Mouse (Mus musculus) MEL (cell line): ENCODE results near the gene Dpep1. TPM values are rescaled to one million over a fixed set of nuclear protein-coding genes. Genes with fewer than 3 reads are reported as not detected.

Source experiments
- DNase-seq: peaks from one replicate; pipeline ENCODE4 v3.0.0; 2011; ENCODE audit warnings: low read depth, low spot score
- H3K27ac ChIP-seq: 2 replicates; pipeline ENCODE4 v1.5.1; 2012; ENCODE audit warnings: low read depth, mild to moderate bottlenecking, control low read depth, low read length, moderate library complexity; ENCODE audit not compliant: control insufficient read depth
- H3K27me3 ChIP-seq, 2 experiments: fragments of 150-350 bp in 1 of 2; sonication (generic) in 1 of 2; 2 replicates each; pipeline ENCODE4 v1.6.1; 2012; ENCODE audit warnings: low read length in 2 of 2, mild to moderate bottlenecking in 2 of 2, improper control_type of control experiment in 1 of 2, moderate library complexity in 1 of 2; ENCODE audit not compliant: insufficient read depth in 2 of 2, control insufficient read depth in 1 of 2
- H3K36me3 ChIP-seq, 2 experiments: 2 replicates each; pipeline ENCODE4 v1.6.1; 2012 to 2014; ENCODE audit warnings: low read length in 2 of 2, improper control_type of control experiment in 1 of 2, inconsistent platforms in 1 of 2, mild to moderate bottlenecking in 1 of 2; ENCODE audit not compliant: insufficient read depth in 2 of 2, control insufficient read depth in 1 of 2
- H3K4me1 ChIP-seq, 2 experiments: fragments of 150-350 bp in 1 of 2; sonication (generic) in 1 of 2; 2 replicates each; pipeline ENCODE4 v1.6.1; 2012; ENCODE audit warnings: low read length in 2 of 2, improper control_type of control experiment in 1 of 2, mild to moderate bottlenecking in 1 of 2; ENCODE audit not compliant: insufficient read depth in 2 of 2, control insufficient read depth in 1 of 2
- H3K4me3 ChIP-seq, 2 experiments: fragments of 150-350 bp in 1 of 2; sonication (generic) in 1 of 2; 2 replicates each; pipeline ENCODE4 v1.5.1; 2012; ENCODE audit warnings: low read depth in 2 of 2, low read length in 2 of 2, mild to moderate bottlenecking in 2 of 2, moderate library complexity in 2 of 2, control low read depth in 1 of 2, improper control_type of control experiment in 1 of 2; ENCODE audit not compliant: control insufficient read depth in 1 of 2, insufficient read depth in 1 of 2
- H3K79me2 ChIP-seq: 2 replicates; pipeline ENCODE4 v1.6.1; 2012; ENCODE audit warnings: mild to moderate bottlenecking, low read length, moderate library complexity; ENCODE audit not compliant: control insufficient read depth, poor library complexity, insufficient read depth
- H3K9ac ChIP-seq: 2 replicates; pipeline ENCODE4 v1.6.1; 2012; ENCODE audit warnings: low read depth, mild to moderate bottlenecking, control low read depth, low read length, moderate library complexity; ENCODE audit not compliant: control insufficient read depth, poor library complexity, severe bottlenecking
- H3K9me3 ChIP-seq: fragments of 150-350 bp; sonication (generic); replicated peaks from 2 replicates; pipeline ENCODE4 v1.6.1; 2012; ENCODE audit warnings: mild to moderate bottlenecking, low read length, improper control_type of control experiment, moderate library complexity; ENCODE audit not compliant: insufficient read depth
- BHLHE40 ChIP-seq: IDR thresholded peaks from 2 replicates; pipeline ENCODE4 v1.6.1; 2012; ENCODE audit warnings: low read depth, mild to moderate bottlenecking, inconsistent platforms, low read length, improper control_type of control experiment, borderline replicate concordance
- CHD1 ChIP-seq: IDR thresholded peaks from 2 replicates; pipeline ENCODE4 v1.6.1; 2012; ENCODE audit warnings: low read depth, mild to moderate bottlenecking, inconsistent platforms, low read length, improper control_type of control experiment
- CTCF ChIP-seq, 3 experiments: IDR thresholded peaks in 2 of 3; conservative IDR thresholded peaks in 1 of 3; 2 replicates each; pipeline ENCODE4 v1.5.1; 2011 to 2012; ENCODE audit warnings: low read length in 3 of 3, low read depth in 2 of 3, mild to moderate bottlenecking in 2 of 3, improper control_type of control experiment in 1 of 3, inconsistent platforms in 1 of 3, mixed read lengths in 1 of 3, moderate library complexity in 1 of 3; ENCODE audit not compliant: control insufficient read depth in 1 of 3, insufficient read depth in 1 of 3, poor library complexity in 1 of 3, severe bottlenecking in 1 of 3
- E2F4 ChIP-seq: IDR thresholded peaks from 2 replicates; pipeline ENCODE4 v1.6.1; 2011; ENCODE audit warnings: low read depth, low read length, improper control_type of control experiment, borderline replicate concordance
- ELF1 ChIP-seq: IDR thresholded peaks from 2 replicates; pipeline ENCODE4 v1.6.1; 2014; ENCODE audit warnings: low read depth, mild to moderate bottlenecking, inconsistent platforms, low read length, improper control_type of control experiment, moderate library complexity
- EP300 ChIP-seq, 2 experiments: IDR thresholded peaks; 2 replicates each; pipeline ENCODE4 v1.6.1; 2011; ENCODE audit warnings: improper control_type of control experiment in 2 of 2, low read length in 2 of 2, low read depth in 1 of 2, mild to moderate bottlenecking in 1 of 2
- ETS1 ChIP-seq: IDR thresholded peaks from 2 replicates; pipeline ENCODE4 v1.6.1; 2012; ENCODE audit warnings: low read depth, mild to moderate bottlenecking, inconsistent platforms, low read length, improper control_type of control experiment, moderate library complexity
- GABPA ChIP-seq: IDR thresholded peaks from 2 replicates; pipeline ENCODE4 v1.6.1; 2012; ENCODE audit warnings: low read depth, mild to moderate bottlenecking, inconsistent platforms, low read length, improper control_type of control experiment, moderate library complexity
- JUND ChIP-seq: IDR thresholded peaks from 2 replicates; pipeline ENCODE4 v1.6.1; 2011; ENCODE audit warnings: low read depth, mild to moderate bottlenecking, improper control_type of control experiment, low read length
- MAFK ChIP-seq: IDR thresholded peaks from 2 replicates; pipeline ENCODE4 v1.6.1; 2011; ENCODE audit warnings: low read depth, mild to moderate bottlenecking, low read length, improper control_type of control experiment, borderline replicate concordance
- MAZ ChIP-seq: IDR thresholded peaks from 2 replicates; pipeline ENCODE4 v1.6.1; 2012; ENCODE audit warnings: low read depth, mild to moderate bottlenecking, inconsistent platforms, low read length, improper control_type of control experiment
- MEF2A ChIP-seq: IDR thresholded peaks from 2 replicates; pipeline ENCODE4 v1.6.1; 2014; ENCODE audit warnings: low read depth, mild to moderate bottlenecking, inconsistent platforms, low read length, improper control_type of control experiment; ENCODE audit not compliant: poor library complexity, insufficient replicate concordance, severe bottlenecking; ENCODE audit errors: extremely low read depth
- MYC ChIP-seq: IDR thresholded peaks from 2 replicates; pipeline ENCODE4 v1.6.1; 2011; ENCODE audit warnings: low read depth, mild to moderate bottlenecking, low read length, improper control_type of control experiment, moderate library complexity
- POLR2AphosphoS2 ChIP-seq: IDR thresholded peaks from 2 replicates; pipeline ENCODE4 v1.6.1; 2011; ENCODE audit warnings: low read length, improper control_type of control experiment
- RCOR1 ChIP-seq: IDR thresholded peaks from 2 replicates; pipeline ENCODE4 v1.6.1; 2012; ENCODE audit warnings: low read depth, mild to moderate bottlenecking, inconsistent platforms, low read length, improper control_type of control experiment
- TBP ChIP-seq: IDR thresholded peaks from 2 replicates; pipeline ENCODE4 v1.8.0; 2011; ENCODE audit warnings: low read depth, low read length, improper control_type of control experiment
- TCF12 ChIP-seq: IDR thresholded peaks from 2 replicates; pipeline ENCODE4 v1.6.1; 2014; ENCODE audit warnings: low read depth, mild to moderate bottlenecking, inconsistent platforms, low read length, improper control_type of control experiment, moderate library complexity
- UBTF ChIP-seq: IDR thresholded peaks from 2 replicates; pipeline ENCODE4 v1.6.1; 2012; ENCODE audit warnings: low read depth, mild to moderate bottlenecking, inconsistent platforms, low read length, improper control_type of control experiment, moderate library complexity, borderline replicate concordance; ENCODE audit not compliant: insufficient read depth
- USF2 ChIP-seq, 2 experiments: IDR thresholded peaks; 2 replicates each; pipeline ENCODE4 v1.6.1; 2011 to 2012; ENCODE audit warnings: improper control_type of control experiment in 2 of 2, low read length in 2 of 2, borderline replicate concordance in 1 of 2, inconsistent platforms in 1 of 2, low read depth in 1 of 2, mild to moderate bottlenecking in 1 of 2; ENCODE audit not compliant: insufficient read depth in 1 of 2
- ZC3H11A ChIP-seq: IDR thresholded peaks from 2 replicates; pipeline ENCODE4 v1.6.1; 2012; ENCODE audit warnings: low read depth, mild to moderate bottlenecking, inconsistent platforms, low read length, improper control_type of control experiment
- ZKSCAN1 ChIP-seq: IDR thresholded peaks from 2 replicates; pipeline ENCODE4 v1.6.1; 2012; ENCODE audit warnings: low read depth, mild to moderate bottlenecking, inconsistent platforms, low read length, improper control_type of control experiment, moderate library complexity
- ZMIZ1 ChIP-seq: IDR thresholded peaks from 2 replicates; pipeline ENCODE4 v1.6.1; 2012; ENCODE audit warnings: low read depth, mild to moderate bottlenecking, inconsistent platforms, low read length, improper control_type of control experiment, moderate library complexity
- ZNF384 ChIP-seq: IDR thresholded peaks from 2 replicates; pipeline ENCODE4 v1.6.1; 2012; ENCODE audit warnings: low read depth, mild to moderate bottlenecking, inconsistent platforms, low read length, improper control_type of control experiment
- polyA plus RNA-seq, 2 experiments: library from polyadenylated mRNA; stranded (reverse) in 1 of 2; unstranded in 1 of 2; fragments of >175 nt in 1 of 2; fragments of >200 nt in 1 of 2; gene quantifications; 2 replicates each; pipeline versions ENCODE4 v1.2.1 to v1.2.4; 2012; ENCODE audit warnings: low replicate concordance in 2 of 2, low read depth in 1 of 2; ENCODE audit not compliant: insufficient read length in 2 of 2, insufficient read depth in 1 of 2, missing spikeins in 1 of 2
- total RNA-seq: library from RNA; depleted of rRNA; stranded (reverse); fragments of 300-350 nt; gene quantifications from 2 replicates; pipeline ENCODE4 v1.2.3, GENCODE M21; 2012; rRNA removed

Gene Dpep1
- total RNA-seq (not detected in 2 replicates), polyA plus RNA-seq (not detected)

GRCm38 (mm10) chr8:123185566-123186409 lies at the start of gene Dpep1:
Gene Dpep1, plus strand, starts transcription at chr8:123186242.
- Histone ChIP-seq H3K4me3 (no peak within 1 kb of the TSS), H3K27ac (no peak within 1 kb of the TSS), H3K4me1 (peaks cover 0 to 15% of the 10 kb centered on the region in 2 experiments; a peak in 2 of 4 replicates), H3K9me3 (no peaks in the 10 kb centered on the region), H3K79me2 (no peaks in the 10 kb centered on the region), H3K36me3 (peaks cover 0 to 6% of the 10 kb centered on the region in 2 experiments; a peak in 2 of 4 replicates), H3K27me3 (0 out of 4 replicates have a peak, but pooled peaks cover 0 to 1% of the 10 kb centered on the region in 2 experiments), H3K9ac (no peak within 1 kb of the TSS)
- no peak for DNase-seq
- no peak for TF ChIP-seq ZKSCAN1
- no peak for TF ChIP-seq CTCF (IDR thresholded peaks at IDR 0.05 in 2 of 3, conservative IDR thresholded peaks at IDR 0.05 in 1 of 3; ENCODE audit: control insufficient read depth in 1 of 3, insufficient read depth in 1 of 3, low read depth in 2 of 3, low read length in 3 of 3, poor library complexity in 1 of 3, severe bottlenecking in 1 of 3)
- TF ChIP-seq TCF12: no peak
- no peak for TF ChIP-seq GABPA
- no peak for TF ChIP-seq TBP
- no peak for TF ChIP-seq MEF2A
- TF ChIP-seq UBTF: no peak
- no peak for TF ChIP-seq ZNF384
- no peak for TF ChIP-seq BHLHE40
- no peak for TF ChIP-seq ZMIZ1
- TF ChIP-seq ZC3H11A: no peak
- TF ChIP-seq MAFK: no peak
- no peak for TF ChIP-seq USF2 (IDR thresholded peaks at IDR 0.05; ENCODE audit: borderline replicate concordance in 1 of 2, insufficient read depth in 1 of 2, low read depth in 1 of 2, low read length in 2 of 2)

DNA sequence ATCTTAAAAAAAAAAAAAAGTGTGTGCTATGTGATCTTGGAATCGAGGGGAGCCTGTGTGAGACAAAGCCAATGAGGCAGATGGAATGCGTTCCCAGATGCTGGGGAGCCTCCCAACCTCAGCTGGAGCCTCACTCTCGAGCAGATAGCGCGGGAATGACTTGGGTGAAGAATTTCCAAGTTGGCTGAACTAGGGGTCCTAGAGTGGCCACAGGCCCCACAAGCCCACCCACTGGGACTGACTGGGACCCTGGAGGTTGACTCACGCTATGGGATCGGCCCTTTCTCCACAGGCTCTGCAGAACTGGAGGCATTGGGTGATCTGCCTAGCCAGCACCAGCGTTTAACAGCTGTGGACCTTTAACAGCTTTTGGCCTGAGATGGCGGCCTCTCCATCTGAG lies 49.8 kb upstream of the Dpep1 start:
- Histone ChIP-seq H3K79me2 (no peaks in the 10 kb centered on the region), H3K27ac (no peak overlapping the region), H3K9me3 (no peaks in the 10 kb centered on the region), H3K9ac (no peak overlapping the region), H3K4me1 (no peaks in the 10 kb centered on the region), H3K36me3 (no peaks in the 10 kb centered on the region), H3K27me3 (no peaks in the 10 kb centered on the region), H3K4me3 (no peak overlapping the region)
- TF ChIP-seq MEF2A: no peak
- TF ChIP-seq ZC3H11A: no peak
- no peak for TF ChIP-seq RCOR1
- TF ChIP-seq MAFK: no peak
- no peak for TF ChIP-seq MYC
- TF ChIP-seq UBTF: no peak
- no peak for TF ChIP-seq ELF1
- no peak for TF ChIP-seq POLR2AphosphoS2
- no peak for TF ChIP-seq ETS1
- TF ChIP-seq EP300 (IDR thresholded peaks at IDR 0.05; ENCODE audit: low read depth in 1 of 2, low read length in 2 of 2): no peak
- TF ChIP-seq CHD1: no peak
- no peak for TF ChIP-seq MAZ
- no peak for TF ChIP-seq E2F4
- no peak for TF ChIP-seq CTCF (IDR thresholded peaks at IDR 0.05 in 2 of 3, conservative IDR thresholded peaks at IDR 0.05 in 1 of 3; ENCODE audit: control insufficient read depth in 1 of 3, insufficient read depth in 1 of 3, low read depth in 2 of 3, low read length in 3 of 3, poor library complexity in 1 of 3, severe bottlenecking in 1 of 3)
- TF ChIP-seq JUND: no peak
- DNase-seq: no peak
